Mouse (Mus musculus) stomach, embryonic 16.5 days (tissue): ENCODE data around the gene Srrt. TPM values are rescaled to one million over a fixed set of nuclear protein-coding genes. Genes with fewer than 3 reads are reported as not detected.

Source experiments
- ATAC-seq: fragments of 200-750 bp; cut with Nextera tagmentation; 2 replicates; pipeline ENCODE4 v1.8.0; 2017; ENCODE audit warnings: moderate number of reproducible peaks, moderate TSS enrichment; ENCODE audit not compliant: insufficient read depth, low FRiP score
- H3K27ac ChIP-seq: fragments of 300-500 bp; sonication (generic); 2 replicates; pipeline ENCODE4 v1.5.1; 2014; ENCODE audit warnings: low read length
- H3K27me3 ChIP-seq: fragments of 300-500 bp; sonication (generic); 2 replicates; pipeline ENCODE4 v1.6.1; 2014; ENCODE audit warnings: low read length, control low read depth, mixed read lengths; ENCODE audit not compliant: control insufficient read depth, insufficient read depth
- H3K36me3 ChIP-seq: fragments of 300-500 bp; sonication (generic); 2 replicates; pipeline ENCODE4 v1.6.1; 2014; ENCODE audit warnings: low read length; ENCODE audit not compliant: control insufficient read depth, insufficient read depth
- H3K4me1 ChIP-seq: fragments of 300-500 bp; sonication (generic); 2 replicates; pipeline ENCODE4 v1.6.1; 2014; ENCODE audit warnings: low read length, control low read depth, mixed read lengths; ENCODE audit not compliant: control insufficient read depth, insufficient read depth
- H3K4me2 ChIP-seq: fragments of 300-500 bp; sonication (generic); 2 replicates; pipeline ENCODE4 v1.6.1; 2014; ENCODE audit warnings: low read depth, low read length, mixed read lengths
- H3K4me3 ChIP-seq: fragments of 300-500 bp; sonication (generic); replicated peaks from 2 replicates; pipeline ENCODE4 v1.5.1; 2014; ENCODE audit warnings: mild to moderate bottlenecking, low read length
- H3K9ac ChIP-seq: fragments of 300-500 bp; sonication (generic); 2 replicates; pipeline ENCODE4 v1.6.1; 2014; ENCODE audit warnings: low read length
- H3K9me3 ChIP-seq: fragments of 300-500 bp; sonication (generic); replicated peaks from 2 replicates; pipeline ENCODE4 v1.6.1; 2016; ENCODE audit warnings: low read length, control low read depth; ENCODE audit not compliant: control insufficient read depth
- WGBS: fragments of 180-500 bp; shearing (Covaris S2); extraction: QIAGEN DNeasy Blood & Tissue Kit; methylation state at CpG from one replicate; pipeline ENCODE4 v1.1.7; 2014; 5-methylcytosine and 5-hydroxymethylcytosine counted together
- polyA plus RNA-seq: library from polyadenylated mRNA; unstranded; fragments of >200 nt; fragmentation: Nextera tagmentation; extraction: Ambion mirVana; gene quantifications from 2 replicates; pipeline ENCODE4 v1.2.1, GENCODE M21; 2015

Gene Srrt
- polyA plus RNA-seq, 1 experiment from 2014 or later = 113 TPM

DNA sequence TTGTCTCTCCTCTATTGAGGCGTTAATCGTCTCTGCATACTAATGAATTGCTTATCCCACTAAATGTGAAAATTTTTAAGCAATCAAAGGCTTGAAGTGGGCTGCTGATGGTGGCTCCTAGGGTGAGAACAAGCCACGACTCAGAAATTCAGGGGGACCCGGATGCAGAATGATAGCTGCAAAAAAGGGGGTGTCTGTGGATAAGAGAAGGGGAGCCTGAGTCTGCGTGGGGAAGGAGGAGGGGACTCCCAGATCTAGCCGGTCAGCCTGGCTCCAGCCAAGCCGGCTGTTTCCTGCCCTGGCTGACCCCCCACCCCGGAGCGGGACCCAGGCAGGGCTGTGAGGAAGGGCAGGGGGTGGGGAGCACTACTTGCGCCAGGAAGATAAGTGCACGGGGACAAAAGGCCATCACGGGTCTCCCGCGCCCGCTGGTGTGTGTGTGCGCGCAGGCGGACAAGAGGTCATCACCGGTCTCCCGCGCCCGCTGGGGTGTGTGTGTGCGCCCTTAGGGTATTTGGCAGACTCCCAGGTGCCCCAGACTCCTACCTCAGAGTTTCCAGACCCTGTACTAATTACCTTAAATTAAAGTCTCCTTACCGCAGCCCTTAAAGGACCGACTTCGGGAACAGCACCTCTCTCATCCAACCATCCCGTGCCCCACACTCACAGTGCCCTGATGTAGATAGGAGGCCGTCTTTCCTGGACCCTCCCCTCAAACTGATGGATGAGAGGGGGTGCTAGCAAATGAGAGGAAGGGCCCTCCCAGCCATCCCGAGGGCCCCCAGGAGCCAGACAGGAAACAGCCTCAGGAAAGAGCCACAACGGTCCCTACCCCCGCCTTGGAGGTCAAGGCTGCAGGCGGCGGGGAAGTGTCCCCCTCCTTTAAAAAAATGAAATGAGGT, 41.3 kb upstream of the Srrt start:
- peak overlapping the region; percentile 89 for H3K4me2 ChIP-seq
- H3K4me3 ChIP-seq = peak overlapping the region; percentile 93
- ATAC-seq = peak; percentile 6; the same call in 1 of the 2 replicates
- H3K4me1 ChIP-seq = peaks cover 35% of the 10 kb centered on the region
- 4% methylated on average over 33 of the region's 33 CpGs for WGBS
- peak overlapping the region; percentile 96 for H3K9ac ChIP-seq
- no peaks in the 10 kb centered on the region for H3K27me3 ChIP-seq
- no peaks in the 10 kb centered on the region for H3K9me3 ChIP-seq
- peak overlapping the region; percentile 94 for H3K27ac ChIP-seq
- H3K36me3 ChIP-seq = no peaks in the 10 kb centered on the region

DNA sequence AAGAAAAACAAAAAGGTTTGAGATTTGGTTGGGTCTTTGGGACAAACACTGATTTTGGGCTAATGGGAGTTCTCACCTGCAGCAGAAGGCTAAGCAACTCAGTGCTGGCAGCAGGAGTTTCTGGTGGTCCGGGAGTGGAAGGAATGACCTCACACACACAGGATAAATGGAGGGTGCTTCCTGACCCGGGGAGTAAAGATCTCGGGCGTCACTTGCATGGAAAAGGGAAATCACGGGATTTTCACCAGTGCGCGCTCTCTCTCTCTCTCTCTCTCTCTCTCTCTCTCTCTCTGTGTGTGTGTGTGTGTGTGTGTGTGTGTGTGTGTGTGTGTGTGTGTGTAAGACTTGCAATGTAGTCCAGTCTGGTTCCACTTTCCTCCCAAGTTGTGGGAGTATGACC, 40.4 kb upstream of the Srrt start:
- Histone ChIP-seq H3K36me3 (no peaks in the 10 kb centered on the region), H3K27me3 (no peaks in the 10 kb centered on the region), H3K27ac (peak overlapping the region; percentile 94), H3K4me2 (peak overlapping the region; percentile 89; the same call in 1 of the 2 replicates), H3K4me1 (peaks cover 35% of the 10 kb centered on the region), H3K4me3 (no peak overlapping the region), H3K9me3 (no peaks in the 10 kb centered on the region), H3K9ac (no peak overlapping the region)
- 24% methylated on average over 7 of the region's 7 CpGs for WGBS
- no peak for ATAC-seq

DNA sequence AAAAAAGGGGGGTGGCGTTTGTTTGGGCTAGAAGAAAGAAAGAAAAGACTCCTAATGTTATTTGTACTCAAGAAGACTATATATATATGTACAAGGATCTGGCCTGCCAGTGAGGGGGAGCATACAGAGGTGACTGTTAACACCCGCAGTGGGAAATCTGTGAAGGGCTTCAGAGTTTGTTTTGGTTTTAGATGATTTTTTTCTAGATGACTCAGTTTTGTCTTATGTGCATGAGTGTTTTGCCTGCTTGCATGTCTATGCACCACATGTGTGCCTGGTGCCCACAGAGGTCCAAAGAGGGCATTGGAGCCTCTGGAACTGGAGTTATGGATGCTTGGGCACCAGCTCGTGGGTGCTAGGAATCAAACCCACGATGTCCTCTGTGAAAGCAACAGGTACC, 39.5 kb upstream of the Srrt start:
- H3K4me1 ChIP-seq = peaks cover 26% of the 10 kb centered on the region
- 74% methylated on average over 4 of the region's 4 CpGs for WGBS

DNA sequence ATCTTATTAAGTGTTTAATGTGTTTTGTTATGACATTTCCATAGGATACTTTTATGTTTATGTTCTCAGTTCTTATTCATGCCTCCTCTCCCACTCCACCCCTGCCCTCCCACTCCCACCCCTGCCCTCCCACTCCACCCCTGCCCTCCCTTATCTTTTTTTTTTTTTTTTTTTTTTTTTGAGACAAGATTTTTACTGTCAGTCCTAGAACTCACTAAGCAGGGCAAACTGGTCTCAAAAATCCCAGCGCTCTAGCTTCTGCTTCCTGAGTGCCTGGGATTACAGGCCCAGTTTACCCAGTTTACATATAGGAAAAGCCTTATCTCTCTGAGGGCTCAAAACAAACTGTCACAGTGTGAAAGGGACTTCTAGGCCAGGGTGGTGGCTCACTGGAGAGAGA, 38.9 kb upstream of the Srrt start:
- Histone ChIP-seq H3K9ac (no peak overlapping the region), H3K36me3 (no peaks in the 10 kb centered on the region), H3K4me3 (no peak overlapping the region), H3K27ac (peak overlapping the region; percentile 75), H3K4me1 (peaks cover 22% of the 10 kb centered on the region), H3K27me3 (no peaks in the 10 kb centered on the region), H3K4me2 (peak overlapping the region; percentile 31), H3K9me3 (no peaks in the 10 kb centered on the region)
- no peak for ATAC-seq
- 45% methylated on average over 1 of the region's 1 CpGs for WGBS

More for the DNA sequence above, 39.5 kb upstream of the Srrt start:
- Histone ChIP-seq H3K36me3 (no peaks in the 10 kb centered on the region), H3K4me3 (no peak overlapping the region), H3K4me2 (no peak overlapping the region), H3K27me3 (no peaks in the 10 kb centered on the region), H3K27ac (peak overlapping the region; percentile 75), H3K9me3 (no peaks in the 10 kb centered on the region), H3K9ac (no peak overlapping the region)
- ATAC-seq = no peak

DNA sequence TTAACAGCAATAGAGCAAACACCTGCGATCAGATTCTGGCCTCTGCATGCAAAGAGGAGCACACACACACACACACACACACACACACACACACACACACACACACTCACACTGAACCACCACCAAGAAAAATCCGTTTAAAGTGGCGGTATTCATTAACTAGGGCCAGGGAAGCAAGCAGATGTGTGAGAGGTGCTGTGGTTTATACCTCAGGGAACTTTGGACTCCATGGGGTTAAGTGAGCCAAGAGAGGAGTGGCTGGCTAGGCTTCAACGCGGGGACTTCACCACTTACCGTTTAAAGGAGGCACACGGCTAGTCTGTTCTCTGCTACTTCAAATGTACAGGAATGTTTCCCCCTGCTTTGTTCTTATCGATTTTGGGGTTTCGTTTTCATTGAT, 38.3 kb upstream of the Srrt start:
- H3K27ac ChIP-seq = peak overlapping the region; percentile 75
- H3K4me2 ChIP-seq = peak overlapping the region; percentile 31
- H3K36me3 ChIP-seq = no peaks in the 10 kb centered on the region
- ATAC-seq = peak; percentile 46
- no peak overlapping the region for H3K4me3 ChIP-seq
- WGBS = 15% methylated on average over 9 of the region's 9 CpGs
- H3K9me3 ChIP-seq = no peaks in the 10 kb centered on the region
- no peaks in the 10 kb centered on the region for H3K27me3 ChIP-seq
- no peak overlapping the region for H3K9ac ChIP-seq
- H3K4me1 ChIP-seq = peaks cover 22% of the 10 kb centered on the region

DNA sequence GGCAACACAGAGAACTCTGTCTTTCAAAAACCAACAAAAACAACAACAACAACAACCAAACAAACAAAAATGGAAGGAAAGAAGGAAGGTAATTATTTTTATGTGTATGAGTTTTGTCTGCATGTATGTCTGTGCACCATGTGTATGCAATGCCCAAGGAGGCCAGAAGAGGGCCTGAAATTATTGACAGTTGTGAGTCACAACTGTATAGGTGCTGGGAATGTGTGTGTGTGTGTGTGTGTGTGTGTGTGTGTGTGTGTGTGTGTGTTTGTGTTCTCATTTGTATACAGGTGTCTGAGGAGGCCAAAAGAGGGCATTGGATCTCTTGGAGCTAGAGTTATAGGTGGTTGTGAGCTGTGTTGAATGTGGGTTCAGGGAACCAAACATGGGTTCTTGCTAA, 36.4 kb upstream of the Srrt start:
- Histone ChIP-seq H3K27ac (no peak overlapping the region), H3K4me2 (no peak overlapping the region), H3K4me1 (peaks cover 29% of the 10 kb centered on the region), H3K9me3 (no peaks in the 10 kb centered on the region), H3K36me3 (no peaks in the 10 kb centered on the region), H3K9ac (no peak overlapping the region), H3K4me3 (no peak overlapping the region), H3K27me3 (no peaks in the 10 kb centered on the region)
- no peak for ATAC-seq

DNA sequence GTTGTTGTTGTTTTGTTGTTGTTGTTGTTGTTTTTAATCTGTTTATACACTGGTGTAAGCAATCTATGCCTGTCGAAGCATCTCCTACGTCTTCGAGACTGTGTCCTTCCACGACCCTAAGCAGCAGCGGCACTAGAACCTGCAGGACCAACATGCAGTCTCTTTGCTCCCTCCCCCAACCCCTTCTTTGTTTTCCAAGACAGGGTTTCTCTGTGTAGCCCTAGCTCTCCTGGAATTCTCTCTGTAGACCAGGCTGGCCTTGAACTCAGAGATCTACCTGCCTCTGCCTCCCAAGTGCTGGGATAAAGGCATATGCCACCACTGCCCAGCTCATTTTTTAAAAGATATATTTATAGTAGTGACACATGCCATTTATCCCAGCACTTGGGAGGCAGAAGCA, 35.9 kb upstream of the Srrt start:
- no peak for ATAC-seq
- H3K27ac ChIP-seq = no peak overlapping the region
- H3K4me3 ChIP-seq = no peak overlapping the region
- no peaks in the 10 kb centered on the region for H3K9me3 ChIP-seq
- WGBS = 94% methylated on average over 5 of the region's 5 CpGs
- H3K9ac ChIP-seq = no peak overlapping the region
- H3K36me3 ChIP-seq = no peaks in the 10 kb centered on the region
- H3K4me1 ChIP-seq = peaks cover 28% of the 10 kb centered on the region
- H3K4me2 ChIP-seq = no peak overlapping the region
- no peaks in the 10 kb centered on the region for H3K27me3 ChIP-seq

DNA sequence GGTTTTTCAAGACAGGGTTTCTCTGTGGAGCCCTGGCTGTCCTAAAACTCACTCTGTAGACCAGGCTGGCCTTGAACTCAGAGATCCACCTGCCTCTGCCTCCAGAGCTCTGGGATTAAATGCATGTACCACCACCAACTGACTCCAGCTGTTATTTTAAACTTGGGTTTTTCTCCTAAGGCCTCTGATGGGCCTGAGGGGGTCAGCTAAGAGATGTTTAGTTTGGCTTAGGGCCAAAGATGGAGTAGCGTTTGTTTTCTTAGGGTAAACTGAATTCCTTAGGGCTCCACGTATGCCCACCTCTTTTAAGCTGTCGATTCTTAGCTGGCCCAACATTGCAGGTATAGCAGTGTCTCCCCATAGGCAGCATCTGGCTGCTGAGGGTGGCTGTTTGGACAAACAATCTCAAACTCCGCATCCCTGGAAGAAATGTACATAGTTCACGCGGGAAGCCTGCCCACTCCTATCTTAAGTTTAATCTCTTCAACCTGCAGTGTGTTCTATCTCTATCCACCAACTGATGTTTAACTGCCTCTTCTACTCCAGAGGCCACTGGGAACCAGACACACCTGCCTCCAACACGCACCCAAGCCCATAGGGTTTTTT, 35.0 kb upstream of the Srrt start:
- H3K4me1 ChIP-seq = peaks cover 26% of the 10 kb centered on the region
- H3K9me3 ChIP-seq = no peaks in the 10 kb centered on the region
- ATAC-seq = no peak
- H3K36me3 ChIP-seq = no peaks in the 10 kb centered on the region
- no peaks in the 10 kb centered on the region for H3K27me3 ChIP-seq
- H3K9ac ChIP-seq = no peak overlapping the region
- H3K4me3 ChIP-seq = no peak overlapping the region
- no peak overlapping the region for H3K27ac ChIP-seq
- H3K4me2 ChIP-seq = no peak overlapping the region
- 34% methylated on average over 7 of the region's 7 CpGs for WGBS

DNA sequence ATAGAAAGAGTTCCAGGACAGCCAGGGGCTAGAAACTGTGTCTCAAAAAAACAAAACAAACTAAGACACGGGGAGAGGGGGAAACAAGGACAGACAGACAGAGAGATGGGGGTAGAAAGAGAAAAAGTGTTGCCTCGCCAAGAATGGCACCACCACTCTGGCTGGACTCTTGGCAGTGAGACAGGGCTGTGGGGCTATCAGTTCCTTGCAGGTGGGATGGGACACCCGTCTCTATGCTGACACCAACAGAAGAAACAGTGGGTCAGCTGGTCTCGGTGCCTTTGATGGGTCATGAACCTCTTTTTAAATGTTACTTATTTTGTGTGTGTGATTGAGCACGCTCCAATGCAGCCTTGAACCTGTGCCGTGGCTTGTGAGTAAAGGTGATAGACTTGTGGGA, 32.7 kb upstream of the Srrt start:
- H3K4me1 ChIP-seq = peaks cover 19% of the 10 kb centered on the region

More for the DNA sequence above, 32.7 kb upstream of the Srrt start:
- WGBS = 71% methylated on average over 6 of the region's 6 CpGs
- Histone ChIP-seq H3K4me3 (no peak overlapping the region), H3K27me3 (no peaks in the 10 kb centered on the region), H3K27ac (no peak overlapping the region; the same call in 1 of the 2 replicates), H3K4me2 (no peak overlapping the region), H3K36me3 (no peaks in the 10 kb centered on the region), H3K9ac (no peak overlapping the region), H3K9me3 (no peaks in the 10 kb centered on the region)
- no peak for ATAC-seq
